Mouse (Mus musculus): ENCODE results near the gene Fbxl5. TPM values are rescaled to one million over a fixed set of nuclear protein-coding genes. Genes with fewer than 3 reads are reported as not detected.

Fbxl5 gene
- polyA plus RNA-seq (2012; ENCODE audit: low replicate concordance), result 7.1 and 21.2 TPM in 2 replicates

DNA sequence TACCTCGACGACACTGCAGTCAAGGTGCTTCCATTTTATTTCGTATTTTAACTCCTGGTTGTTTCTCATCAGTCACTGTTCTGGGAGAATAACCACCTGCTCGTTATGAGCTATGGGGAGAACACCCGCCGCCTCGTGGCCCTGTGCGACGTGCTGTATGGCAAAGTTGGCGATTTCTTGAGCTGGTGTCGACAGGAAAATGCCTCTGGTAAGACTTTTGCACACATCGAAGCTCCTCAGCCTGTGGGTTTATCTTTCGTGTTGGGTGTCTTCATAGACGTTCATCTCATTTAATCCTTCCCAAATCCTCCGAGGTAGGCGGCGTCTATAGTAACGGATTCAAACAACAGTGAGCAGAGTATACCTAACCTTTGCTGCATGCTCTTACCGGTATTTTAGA is at the start of gene Fbxl5:
Fbxl5 (minus strand) TSS at position 101 of the 400 bp plus-strand sequence.

DNA sequence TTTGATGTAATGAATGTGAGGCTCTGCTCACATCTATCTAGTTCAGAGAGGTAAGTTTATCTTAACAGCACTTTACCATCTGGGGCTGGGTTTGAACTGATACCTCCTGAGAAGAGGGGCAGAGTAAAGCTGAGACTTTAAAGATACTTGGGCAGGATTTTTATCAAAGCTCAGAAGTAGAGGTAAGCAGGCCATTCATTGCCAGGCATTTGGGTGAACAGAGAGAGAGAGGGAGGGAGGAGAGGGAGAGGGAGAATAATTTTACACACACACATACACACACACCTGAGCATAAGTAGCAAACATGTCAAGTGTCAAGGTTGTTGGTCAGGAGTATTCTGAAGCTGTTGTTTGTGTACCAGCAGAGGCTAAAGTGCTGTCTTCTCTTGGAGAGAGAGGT is 46.8 kb upstream of the Fbxl5 start, which contains the start of gene Cd38:
Cd38 (plus strand) TSS at position 301 of the 400 bp plus-strand sequence.

DNA sequence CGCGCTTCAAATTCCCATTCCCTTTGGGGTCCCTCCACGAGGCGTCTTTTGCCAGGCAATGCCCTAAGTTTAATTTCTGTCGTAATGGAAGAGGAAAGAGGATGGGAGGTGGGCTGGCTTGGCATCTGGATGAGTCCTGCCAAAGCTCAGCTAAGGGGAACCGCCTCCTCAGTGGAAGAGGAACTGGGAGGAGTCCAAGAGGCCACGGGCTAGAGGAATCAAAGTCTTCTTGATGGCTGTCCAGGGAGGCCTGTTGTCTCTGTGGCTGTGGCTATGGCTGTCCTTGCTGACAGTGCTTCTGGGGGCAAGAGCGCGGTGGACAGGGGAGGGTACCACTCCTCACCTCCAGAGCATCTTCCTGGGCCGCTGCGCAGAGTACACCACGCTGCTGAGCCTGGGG is 2.7 kb downstream of the Fbxl5 start, which contains the start of gene Bst1:
Bst1 (plus strand) TSS at position 191 of the 400 bp plus-strand sequence.

Other genes with a start within 250 kb of the Fbxl5 start
- 0.09 TPM in 1 of 2 replicates, not detected in the other for gene Cc2d2a, start 159.3 kb downstream of the Fbxl5 start, polyA plus RNA-seq (2012; ENCODE audit: low replicate concordance)
- 0.44 and 1.0 TPM in 2 replicates for gene Bst1, start 2.8 kb downstream of the Fbxl5 start, polyA plus RNA-seq (2012; ENCODE audit: low replicate concordance)
- 0.39 and 0.85 TPM in 2 replicates for gene Cd38, start 46.9 kb upstream of the Fbxl5 start, polyA plus RNA-seq (2012; ENCODE audit: low replicate concordance)
- 0.52 TPM in 1 of 2 replicates, not detected in the other for gene Gm7879, start 91.5 kb upstream of the Fbxl5 start, polyA plus RNA-seq (2012; ENCODE audit: low replicate concordance)
- not detected in 2 replicates for gene Fgfbp1, start 160.1 kb upstream of the Fbxl5 start, polyA plus RNA-seq (2012; ENCODE audit: low replicate concordance)

Data from leukemia stem cell, adult 10-12 weeks (primary cell).